Mouse (Mus musculus) brain, adult 10 weeks (tissue): ENCODE measurements around the gene Cdk5r2. TPM values are rescaled to one million over a fixed set of nuclear protein-coding genes. Genes with fewer than 3 reads are reported as not detected.

Source experiments
- polyA plus RNA-seq: library from polyadenylated mRNA; stranded (reverse); fragments of 350-450 nt; fragmentation: Illumina TruSeq; extraction: RNeasy Lipid Tissue Mini Kit (QIAGEN cat#74804); gene quantifications from one replicate; pipeline ENCODE4 v1.2.3, GENCODE M21; 2015; ENCODE audit warnings: low read depth, low replicate concordance

The Cdk5r2 gene
- polyA plus RNA-seq = 181 TPM

GRCm38 (mm10) chr1:74854306-74855056 is at the start of gene Cdk5r2:
Cdk5r2 (plus strand) TSS chr1:74854934.

DNA sequence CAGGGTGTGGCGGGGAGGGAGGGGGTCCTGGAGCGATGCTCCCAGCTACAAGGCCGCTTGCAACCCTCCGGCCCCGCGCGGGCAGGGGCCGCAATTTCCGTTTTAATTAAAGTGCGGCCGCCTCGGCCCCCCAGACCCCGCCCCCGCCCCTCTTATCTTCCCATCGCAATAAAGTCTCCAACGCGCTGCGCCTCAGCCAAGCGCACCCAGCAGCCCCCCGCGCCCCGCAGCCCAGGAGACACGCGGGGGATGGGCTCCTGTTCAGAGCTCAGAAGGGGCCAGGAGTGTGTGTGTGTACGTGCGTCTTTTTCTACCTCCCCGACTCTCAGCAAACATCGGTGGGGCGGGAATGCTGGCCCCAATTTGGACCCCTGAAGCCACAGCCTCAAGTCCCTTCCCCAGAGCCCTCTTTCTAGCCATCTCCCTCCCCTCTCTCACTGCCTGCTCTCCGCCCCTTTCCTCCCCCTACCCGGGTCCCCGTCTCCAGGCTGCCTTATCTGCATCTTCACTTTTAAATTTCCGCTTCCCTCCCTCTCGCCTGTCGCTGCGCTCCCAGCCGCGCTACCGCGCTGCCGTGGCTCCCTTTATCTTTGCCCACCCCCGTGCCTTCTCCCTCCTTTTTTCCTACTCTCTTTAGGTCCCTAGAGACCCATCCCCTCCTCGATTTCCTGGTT is 30.8 kb downstream of the Cdk5r2 start, which contains the start of gene Fev:
Fev (minus strand) TSS at position 51 of the 674 bp plus-strand sequence.

GRCm38 (mm10) chr1:74893134-74893855 is 38.6 kb downstream of the Cdk5r2 start, which contains the start of gene Cryba2:
Cryba2 (minus strand) TSS chr1:74893143.

Other genes starting within 250 kb of the Cdk5r2 start
- 11.5 TPM for gene Ttll4, start 193.2 kb upstream of the Cdk5r2 start, polyA plus RNA-seq
- 11.0 TPM for gene Cyp27a1, start 141.4 kb upstream of the Cdk5r2 start, polyA plus RNA-seq
- not detected for gene Prkag3, start 105.7 kb upstream of the Cdk5r2 start, polyA plus RNA-seq
- 0.71 TPM for gene Wnt6, start 83.0 kb upstream of the Cdk5r2 start, polyA plus RNA-seq
- 5.7 TPM for gene Wnt10a, start 63.4 kb upstream of the Cdk5r2 start, polyA plus RNA-seq
- 0.42 TPM for gene Fev, start 30.5 kb downstream of the Cdk5r2 start, polyA plus RNA-seq
- gene Cryba2, start 38.2 kb downstream of the Cdk5r2 start, polyA plus RNA-seq = 0.74 TPM
- 3.9 TPM for gene Cfap65, start 80.7 kb downstream of the Cdk5r2 start, polyA plus RNA-seq
- gene Ihh, start 96.7 kb downstream of the Cdk5r2 start, polyA plus RNA-seq = 0.30 TPM